Mouse (Mus musculus) midbrain, embryonic 12.5 days (tissue): ENCODE measurements around the gene Ssb. TPM values are rescaled to one million over a fixed set of nuclear protein-coding genes. Genes with fewer than 3 reads are reported as not detected.

Experiments used
- ATAC-seq: fragments of 200-750 bp; cut with Nextera tagmentation; 2 replicates; pipeline ENCODE4 v1.8.0; 2017; ENCODE audit warnings: low read depth, moderate TSS enrichment, moderate library complexity; ENCODE audit not compliant: low FRiP score
- H3K27ac ChIP-seq: fragments of 300-500 bp; sonication (generic); replicated peaks from 2 replicates; pipeline ENCODE4 v1.5.1; 2016; ENCODE audit warnings: mild to moderate bottlenecking
- H3K27me3 ChIP-seq: fragments of 300-500 bp; sonication (generic); 2 replicates; pipeline ENCODE4 v1.6.1; 2016; ENCODE audit warnings: mild to moderate bottlenecking
- H3K36me3 ChIP-seq: fragments of 300-500 bp; sonication (generic); 2 replicates; pipeline ENCODE4 v1.6.1; 2016
- H3K4me1 ChIP-seq: fragments of 300-500 bp; sonication (generic); 2 replicates; pipeline ENCODE4 v1.6.1; 2016
- H3K4me2 ChIP-seq: fragments of 300-500 bp; sonication (generic); replicated peaks from 2 replicates; pipeline ENCODE4 v1.6.1; 2016; ENCODE audit warnings: mild to moderate bottlenecking, moderate library complexity
- H3K4me3 ChIP-seq: fragments of 300-500 bp; sonication (generic); 2 replicates; pipeline ENCODE4 v1.5.1; 2016; ENCODE audit warnings: mild to moderate bottlenecking
- H3K9ac ChIP-seq: fragments of 300-500 bp; sonication (generic); replicated peaks from 2 replicates; pipeline ENCODE4 v1.6.1; 2016; ENCODE audit warnings: mild to moderate bottlenecking, moderate library complexity
- H3K9me3 ChIP-seq: fragments of 300-500 bp; sonication (generic); 2 replicates; pipeline ENCODE4 v1.6.1; 2016; ENCODE audit warnings: mild to moderate bottlenecking
- WGBS: fragments of 180-500 bp; shearing (Covaris S2); methylation state at CpG from one replicate; pipeline ENCODE4 v1.1.7; 2016; 5-methylcytosine and 5-hydroxymethylcytosine counted together
- polyA plus RNA-seq: library from polyadenylated mRNA; unstranded; fragments of >200 nt; fragmentation: Nextera tagmentation; extraction: Ambion mirVana; gene quantifications from 2 replicates; pipeline ENCODE4 v1.2.1, GENCODE M21; 2016

The Ssb gene
- polyA plus RNA-seq, 1 experiment from 2014 or later: 379 TPM

DNA sequence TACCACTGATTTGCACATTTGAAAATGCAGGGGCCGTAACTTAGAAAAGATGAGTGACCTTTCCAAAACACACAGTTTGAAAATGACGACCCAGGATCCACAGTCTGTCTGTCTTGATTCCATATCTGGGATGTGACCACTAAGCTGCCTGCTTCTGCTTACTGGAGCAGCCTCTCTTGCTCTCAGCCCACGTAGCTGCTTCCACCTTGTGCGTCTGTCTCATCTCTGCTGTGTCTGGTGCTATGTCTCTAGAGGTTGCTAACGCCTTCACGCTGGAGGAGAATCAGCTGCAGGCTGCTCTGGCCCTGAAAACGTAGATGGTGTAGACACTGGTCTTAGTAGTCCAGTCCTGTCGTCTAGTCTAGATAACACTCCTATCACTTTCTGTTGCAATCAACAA, 31.2 kb upstream of the Ssb start:
- 92% methylated on average over 8 of the region's 8 CpGs for WGBS
- ATAC-seq: no peak
- no peaks in the 10 kb centered on the region for H3K27me3 ChIP-seq
- H3K9ac ChIP-seq: no peak overlapping the region
- H3K27ac ChIP-seq: no peak overlapping the region
- H3K4me3 ChIP-seq: no peak overlapping the region
- H3K9me3 ChIP-seq: no peaks in the 10 kb centered on the region
- H3K4me2 ChIP-seq: no peak overlapping the region
- H3K4me1 ChIP-seq: peaks cover 10% of the 10 kb centered on the region
- H3K36me3 ChIP-seq: peaks cover 32% of the 10 kb centered on the region

DNA sequence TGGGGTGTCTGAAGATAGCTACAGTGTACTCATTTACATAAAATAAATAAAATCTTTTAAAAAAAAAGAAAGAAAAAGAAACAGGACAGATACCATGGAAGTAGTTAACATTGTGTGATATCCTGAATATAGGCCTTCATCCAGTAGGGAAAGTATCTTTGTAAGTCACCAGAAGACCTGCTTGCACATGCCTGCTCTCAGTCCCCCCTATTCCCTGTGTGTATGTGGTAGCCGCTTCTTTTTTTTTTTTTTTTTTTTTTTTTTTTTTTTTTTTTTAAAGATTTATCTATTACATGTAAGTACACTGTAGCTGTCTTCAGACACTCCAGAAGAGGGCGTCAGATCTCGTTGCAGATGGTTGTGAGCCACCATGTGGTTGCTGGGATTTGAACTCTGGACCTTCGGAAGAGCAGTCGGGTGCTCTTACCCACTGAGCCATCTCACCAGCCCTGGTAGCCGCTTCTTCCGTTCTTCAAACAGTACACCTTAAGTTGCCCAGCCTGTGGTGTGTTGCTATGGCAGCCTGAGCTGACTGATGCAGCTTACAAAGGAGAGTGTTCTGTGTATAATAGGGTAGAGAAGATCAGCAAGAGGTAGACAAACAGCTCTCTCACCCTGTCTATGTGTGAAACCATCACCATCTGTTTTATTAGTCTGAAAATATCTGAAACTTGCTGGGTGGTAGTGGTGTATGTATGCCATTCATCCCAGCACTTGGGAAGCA, 24.0 kb upstream of the Ssb start:
- Histone ChIP-seq H3K4me1 (0 out of 2 replicates have a peak, but pooled peaks cover 6% of the 10 kb centered on the region), H3K36me3 (peaks cover 29% of the 10 kb centered on the region), H3K27ac (no peak overlapping the region), H3K9ac (no peak overlapping the region), H3K4me3 (no peak overlapping the region), H3K27me3 (no peaks in the 10 kb centered on the region), H3K9me3 (no peaks in the 10 kb centered on the region), H3K4me2 (no peak overlapping the region)
- no peak for ATAC-seq
- 61% methylated on average over 7 of the region's 7 CpGs for WGBS

DNA sequence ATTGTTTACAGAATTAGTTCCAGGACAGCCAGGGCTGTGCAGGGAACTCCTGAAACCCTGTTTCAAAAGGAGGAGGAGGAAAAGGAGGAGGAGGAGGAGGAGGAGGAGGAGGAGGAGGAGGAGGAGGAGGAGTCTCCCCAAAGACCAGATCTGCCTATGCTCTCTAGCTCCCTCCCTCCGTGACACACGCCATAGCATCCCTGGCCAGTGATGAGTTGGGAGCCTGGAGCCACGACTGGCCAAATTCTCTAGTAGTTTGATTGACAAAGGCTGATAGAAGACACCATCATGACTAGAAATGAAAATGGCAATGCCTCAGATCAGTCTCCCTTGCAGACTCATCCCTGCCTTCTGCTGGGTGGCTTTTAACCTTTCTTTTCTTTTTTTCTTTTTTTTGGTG, 23.4 kb upstream of the Ssb start:
- no peak for ATAC-seq
- 43% methylated on average over 3 of the region's 3 CpGs for WGBS
- H3K9me3 ChIP-seq: no peaks in the 10 kb centered on the region
- no peak overlapping the region for H3K9ac ChIP-seq
- H3K27me3 ChIP-seq: no peaks in the 10 kb centered on the region
- 0 out of 2 replicates have a peak, but pooled peaks cover 6% of the 10 kb centered on the region for H3K4me1 ChIP-seq
- H3K27ac ChIP-seq: no peak overlapping the region
- H3K4me3 ChIP-seq: no peak overlapping the region
- peaks cover 29% of the 10 kb centered on the region for H3K36me3 ChIP-seq
- H3K4me2 ChIP-seq: no peak overlapping the region

DNA sequence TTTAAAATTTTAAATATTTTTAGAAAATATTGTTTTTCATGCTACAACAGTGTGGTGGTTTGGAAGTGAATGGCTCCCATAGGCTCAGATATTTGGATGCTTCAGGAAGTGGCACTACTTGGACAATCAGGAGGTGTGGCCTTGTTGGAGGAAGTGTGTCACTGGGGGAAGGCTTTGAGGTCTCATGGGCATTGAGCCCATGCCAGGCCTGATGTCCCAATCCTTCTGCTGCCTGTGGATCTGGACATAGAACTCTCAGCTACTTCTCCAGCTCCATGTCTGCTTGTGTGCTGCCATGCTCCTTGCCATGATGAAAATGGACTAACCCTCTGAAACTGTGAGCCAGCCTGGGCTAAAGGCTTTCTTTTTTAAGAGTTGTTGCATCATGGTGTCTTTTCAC, 22.7 kb upstream of the Ssb start:
- no peaks in the 10 kb centered on the region for H3K27me3 ChIP-seq
- no peaks in the 10 kb centered on the region for H3K9me3 ChIP-seq
- no peak overlapping the region for H3K27ac ChIP-seq
- 0 out of 2 replicates have a peak, but pooled peaks cover 6% of the 10 kb centered on the region for H3K4me1 ChIP-seq
- H3K4me2 ChIP-seq: no peak overlapping the region
- no peak overlapping the region for H3K4me3 ChIP-seq
- H3K9ac ChIP-seq: no peak overlapping the region
- no peak for ATAC-seq
- H3K36me3 ChIP-seq: peaks cover 23% of the 10 kb centered on the region

DNA sequence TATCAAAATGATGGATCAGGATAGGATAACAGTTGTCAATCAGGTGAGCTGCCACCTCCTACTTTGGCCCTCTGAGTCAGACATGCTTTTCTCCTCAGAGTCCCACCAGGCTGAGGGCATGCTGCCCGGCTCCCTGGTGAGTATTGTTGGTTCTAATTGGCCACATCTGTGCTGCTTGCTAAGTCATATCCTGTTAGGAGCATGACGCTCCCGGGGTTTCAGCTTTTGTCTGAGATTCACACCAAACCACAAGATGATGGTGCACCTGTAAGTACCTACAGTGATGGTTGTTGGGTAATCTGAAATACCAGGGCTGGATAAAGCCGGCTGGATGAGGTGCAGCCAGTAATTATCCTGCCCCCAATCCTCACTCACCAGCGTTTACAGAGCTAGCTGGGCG, 21.1 kb upstream of the Ssb start:
- Histone ChIP-seq H3K4me2 (no peak overlapping the region), H3K27ac (0 out of 2 replicates have a peak overlapping the region, but pooled peaks have one; percentile 25), H3K4me3 (no peak overlapping the region), H3K4me1 (0 out of 2 replicates have a peak, but pooled peaks cover 6% of the 10 kb centered on the region), H3K9ac (no peak overlapping the region), H3K36me3 (peaks cover 10% of the 10 kb centered on the region), H3K27me3 (no peaks in the 10 kb centered on the region), H3K9me3 (no peaks in the 10 kb centered on the region)
- no peak for ATAC-seq
- WGBS: 45% methylated on average over 6 of the region's 6 CpGs

DNA sequence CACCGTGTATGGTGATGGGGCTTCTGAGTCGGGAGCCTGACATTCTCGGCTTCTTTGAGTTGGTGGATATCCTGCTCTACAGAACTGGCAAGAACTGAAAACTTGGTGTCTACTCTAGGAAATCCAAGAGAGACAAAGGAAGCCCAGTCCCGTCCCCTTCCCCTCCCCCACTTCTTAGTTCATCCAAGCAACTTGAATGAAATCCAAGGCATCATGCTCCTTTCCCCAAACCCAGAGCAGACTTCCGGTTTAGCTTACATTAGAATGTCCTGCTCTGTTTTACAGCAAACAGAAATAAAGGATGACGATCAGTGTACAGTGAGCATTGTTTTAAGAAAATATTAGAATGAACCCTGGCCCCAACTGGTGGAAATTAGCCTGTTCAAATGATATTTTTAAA, 12.1 kb upstream of the Ssb start:
- Histone ChIP-seq H3K27me3 (no peaks in the 10 kb centered on the region), H3K4me2 (no peak overlapping the region), H3K9me3 (no peaks in the 10 kb centered on the region), H3K4me3 (no peak overlapping the region), H3K27ac (no peak overlapping the region), H3K9ac (no peak overlapping the region), H3K36me3 (no peaks in the 10 kb centered on the region), H3K4me1 (no peaks in the 10 kb centered on the region)
- 77% methylated on average over 6 of the region's 6 CpGs for WGBS
- no peak for ATAC-seq

DNA sequence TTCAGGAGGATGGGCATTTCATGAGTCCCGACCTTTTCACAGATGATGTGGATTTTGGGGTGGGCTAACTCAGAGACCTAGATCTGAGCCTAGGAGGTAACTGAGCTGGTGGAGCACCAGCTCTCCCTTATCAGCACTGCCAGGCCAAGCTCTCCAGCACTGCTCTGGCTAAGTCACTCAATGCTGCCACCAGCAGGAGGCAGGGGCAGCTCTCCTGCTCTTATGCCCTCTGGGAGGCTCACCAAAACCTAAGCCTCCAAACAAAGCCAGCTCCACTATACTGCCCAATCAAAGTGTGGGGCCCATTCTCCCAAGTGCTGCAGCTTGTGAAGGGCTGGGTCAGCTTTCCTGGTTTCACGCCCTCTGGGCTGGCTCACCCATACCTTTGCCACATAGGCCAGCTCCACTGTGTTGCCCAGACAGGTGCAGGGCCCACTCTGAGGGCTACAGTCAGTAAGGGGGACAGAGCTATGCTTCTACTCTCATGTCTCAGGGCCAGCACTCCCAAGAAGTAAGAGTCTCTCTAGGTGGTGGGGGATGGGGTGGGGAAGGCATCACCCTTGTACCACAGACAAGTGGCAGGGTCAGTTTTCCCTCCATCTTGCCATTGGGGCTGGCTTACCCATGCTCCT, 9.8 kb upstream of the Ssb start:
- ATAC-seq: no peak
- no peak overlapping the region for H3K4me2 ChIP-seq
- no peaks in the 10 kb centered on the region for H3K36me3 ChIP-seq
- no peaks in the 10 kb centered on the region for H3K4me1 ChIP-seq
- H3K9ac ChIP-seq: no peak overlapping the region
- H3K9me3 ChIP-seq: no peaks in the 10 kb centered on the region
- H3K27me3 ChIP-seq: no peaks in the 10 kb centered on the region
- H3K4me3 ChIP-seq: no peak overlapping the region
- H3K27ac ChIP-seq: no peak overlapping the region
- 55% methylated on average over 2 of the region's 2 CpGs for WGBS

DNA sequence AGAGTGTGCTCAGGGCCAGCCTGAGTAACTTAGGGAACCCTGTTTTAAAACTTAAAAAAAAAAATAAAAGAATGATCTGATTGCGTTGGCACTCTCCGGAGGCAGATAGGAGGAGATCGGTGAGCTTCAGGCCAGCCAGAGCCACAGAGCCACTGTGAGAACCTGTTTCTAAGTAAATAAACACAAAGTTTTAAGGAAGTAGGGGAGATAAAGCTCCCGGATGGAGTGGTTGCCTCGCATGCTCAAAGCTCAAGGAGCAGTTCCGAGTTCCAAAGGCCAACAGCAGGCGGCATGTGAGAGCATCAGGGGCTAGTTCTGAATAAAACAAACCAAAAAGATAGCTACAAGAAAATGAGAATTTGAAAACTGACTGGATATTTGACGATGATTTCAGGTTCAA, 5.0 kb upstream of the Ssb start:
- Histone ChIP-seq H3K27ac (no peak overlapping the region), H3K9me3 (no peaks in the 10 kb centered on the region), H3K4me2 (no peak overlapping the region), H3K27me3 (no peaks in the 10 kb centered on the region), H3K9ac (no peak overlapping the region), H3K36me3 (no peaks in the 10 kb centered on the region), H3K4me1 (0 out of 2 replicates have a peak, but pooled peaks cover 5% of the 10 kb centered on the region), H3K4me3 (no peak overlapping the region)
- 69% methylated on average over 8 of the region's 8 CpGs for WGBS
- ATAC-seq: no peak

DNA sequence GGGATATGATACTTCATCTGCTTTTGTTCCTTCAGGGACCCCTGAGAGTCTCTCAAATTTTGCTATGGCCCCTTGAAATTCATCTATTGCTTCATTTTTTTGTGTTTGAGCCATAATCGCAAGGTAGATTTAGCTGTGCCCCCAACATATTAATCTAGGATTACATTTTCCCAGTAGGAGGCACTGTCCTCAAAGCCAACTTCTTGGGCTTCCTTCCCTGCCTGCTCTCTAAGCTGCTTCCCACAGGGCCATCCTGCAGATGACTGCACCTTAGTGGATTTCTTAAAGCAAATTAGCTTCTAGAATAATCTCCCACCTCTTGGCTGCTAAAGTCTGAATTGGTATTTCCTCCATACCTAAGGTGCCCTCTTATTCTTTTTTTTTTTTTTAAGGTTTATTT, 3.5 kb upstream of the Ssb start:
- ATAC-seq: no peak
- Histone ChIP-seq H3K9me3 (no peaks in the 10 kb centered on the region), H3K4me2 (no peak overlapping the region), H3K27me3 (no peaks in the 10 kb centered on the region), H3K36me3 (no peaks in the 10 kb centered on the region), H3K4me1 (peaks cover 12% of the 10 kb centered on the region), H3K4me3 (no peak overlapping the region), H3K9ac (no peak overlapping the region), H3K27ac (no peak overlapping the region)
- 86% methylated on average over 1 of the region's 1 CpGs for WGBS

DNA sequence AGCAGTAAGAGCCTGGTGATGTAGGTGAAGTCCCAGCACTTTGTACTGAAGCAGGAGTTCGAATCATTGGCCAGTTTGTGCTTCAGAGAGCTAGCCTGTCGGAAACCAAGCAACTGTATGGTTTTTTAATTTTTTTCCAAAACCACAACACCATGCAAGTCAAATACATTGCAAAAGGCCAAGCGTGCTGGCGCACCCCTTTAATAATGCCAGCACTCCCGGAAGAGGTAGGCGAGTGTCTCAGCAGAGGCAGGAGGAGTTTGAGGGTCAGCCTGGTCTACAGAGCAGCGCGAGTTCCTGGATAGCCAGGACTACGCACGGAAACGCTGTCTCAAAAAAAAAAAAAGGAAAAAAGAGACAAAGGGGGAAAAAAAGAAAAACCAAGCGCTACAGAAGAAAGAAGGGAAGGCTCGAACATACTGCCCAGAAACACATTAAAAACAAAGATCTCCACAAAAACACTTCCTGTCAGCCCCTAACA, 350 bp upstream of the Ssb start:
- Histone ChIP-seq H3K9me3 (no peaks in the 10 kb centered on the region), H3K27ac (peak overlapping the region; percentile 86), H3K4me3 (peak overlapping the region; percentile 93), H3K9ac (peak overlapping the region; percentile 99), H3K4me1 (peaks cover 24% of the 10 kb centered on the region), H3K4me2 (peak overlapping the region; percentile 74), H3K36me3 (peaks cover 14% of the 10 kb centered on the region; the same call in 1 of the 2 replicates), H3K27me3 (no peaks in the 10 kb centered on the region)
- WGBS: 13% methylated on average over 12 of the region's 13 CpGs
- ATAC-seq: peak; percentile 75

DNA sequence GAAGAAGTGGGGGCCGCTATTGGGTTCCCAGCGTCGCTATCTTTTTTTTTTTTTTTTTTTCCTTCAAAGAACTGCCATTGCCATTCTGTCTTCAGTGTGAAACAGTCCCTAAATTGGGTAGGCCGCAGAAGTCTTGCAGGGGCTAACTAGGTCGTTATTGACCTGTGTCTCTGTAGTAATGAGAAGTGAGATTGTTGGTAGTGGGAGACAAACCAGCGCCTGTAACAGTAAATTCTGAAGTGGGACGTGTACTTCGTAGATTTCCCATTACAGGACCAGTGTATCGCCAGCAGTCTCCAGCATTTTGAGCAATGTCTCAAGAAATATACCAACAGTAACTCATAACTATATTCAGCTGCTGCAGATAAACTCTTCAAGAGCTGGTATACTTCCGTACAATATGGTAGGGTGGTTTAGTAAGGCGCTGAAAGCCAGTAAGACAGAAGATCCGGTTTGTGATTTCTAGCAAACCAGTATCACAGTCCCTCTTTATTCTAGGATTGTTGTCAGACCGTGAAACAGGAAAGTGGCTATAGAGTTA, 825 bp downstream of the Ssb start:
- ATAC-seq: 0 out of 2 replicates have a peak, but pooled peaks have one; percentile 13
- H3K27me3 ChIP-seq: no peaks in the 10 kb centered on the region
- H3K9ac ChIP-seq: peak overlapping the region; percentile 99
- H3K36me3 ChIP-seq: peaks cover 24% of the 10 kb centered on the region
- peaks cover 24% of the 10 kb centered on the region for H3K4me1 ChIP-seq
- 3% methylated on average over 13 of the region's 13 CpGs for WGBS
- peak overlapping the region; percentile 74 for H3K4me2 ChIP-seq
- peak overlapping the region; percentile 86 for H3K27ac ChIP-seq
- H3K9me3 ChIP-seq: no peaks in the 10 kb centered on the region
- peak overlapping the region; percentile 93 for H3K4me3 ChIP-seq

DNA sequence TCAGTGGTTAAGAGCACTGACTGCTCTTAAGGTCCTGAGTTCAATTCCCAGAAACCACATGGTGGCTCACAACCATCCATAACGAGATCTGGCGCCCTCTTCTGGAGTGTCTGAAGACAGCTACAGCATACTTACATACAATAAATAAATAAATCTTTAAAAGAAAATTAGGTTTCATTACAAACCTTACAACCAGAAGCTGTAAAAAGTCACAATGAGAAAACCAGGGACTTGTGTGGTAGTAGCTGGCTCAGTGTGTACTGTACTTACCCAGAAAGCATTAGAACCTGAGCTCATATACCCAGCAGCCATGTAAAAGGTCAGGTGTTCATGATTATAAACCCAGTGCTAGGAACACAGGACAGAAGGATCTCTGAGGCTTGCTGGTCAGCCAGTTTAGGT, 22.6 kb downstream of the Ssb start:
- ATAC-seq: no peak
- Histone ChIP-seq H3K27me3 (no peaks in the 10 kb centered on the region), H3K9me3 (no peaks in the 10 kb centered on the region), H3K4me1 (peaks cover 12% of the 10 kb centered on the region), H3K36me3 (no peaks in the 10 kb centered on the region), H3K27ac (no peak overlapping the region), H3K4me3 (no peak overlapping the region), H3K9ac (no peak overlapping the region), H3K4me2 (peak overlapping the region; percentile 70; the same call in 1 of the 2 replicates)
- 73% methylated on average over 2 of the region's 2 CpGs for WGBS
